Mouse (Mus musculus): ENCODE measurements at regions not wholly inside any gene's neighbourhood (a gene's known extent, or its start where the extent isn't known, plus 50 kb on each side); places are given as distances from the start of the nearest gene placed in this dataset.

- no peak for ATAC-seq (ENCODE audit: low FRiP score)
- WGBS, result 86% methylated on average over 1 of the region's 1 CpGs
These were observed 181.6 kb upstream of the Gm527 start for GRCm38 (mm10) chr12:64736008-64736663.

GRCm38 (mm10) chr12:64703419-64703818 lies 214.3 kb upstream of the Gm527 start:
- H3K4me3 ChIP-seq (ENCODE audit: low read depth, low read length), result no peak overlapping the region
- H3K36me3 ChIP-seq (ENCODE audit: control insufficient read depth, insufficient read depth, low read length), result no peaks in the 10 kb centered on the region
- no peaks in the 10 kb centered on the region for H3K27me3 ChIP-seq (ENCODE audit: control insufficient read depth, insufficient read depth, low read length)
- ATAC-seq (ENCODE audit: low FRiP score) (no peak), DNase-seq (ENCODE audit: low spot score) (no peak)
- no peak overlapping the region for H3K4me2 ChIP-seq (replicated peaks; ENCODE audit: low read depth, low read length)
- 90% methylated on average over 5 of the region's 5 CpGs for WGBS
- no peak overlapping the region for H3K27ac ChIP-seq (ENCODE audit: low read depth, low read length)
- no peaks in the 10 kb centered on the region for H3K4me1 ChIP-seq (replicated peaks; ENCODE audit: control insufficient read depth, insufficient read depth, low read length)
- H3K9me3 ChIP-seq (ENCODE audit: control insufficient read depth, low read length), result no peaks in the 10 kb centered on the region
- H3K9ac ChIP-seq (ENCODE audit: low read depth, low read length), result no peak overlapping the region

More at GRCm38 (mm10) chr12:64736008-64736663, 181.6 kb upstream of the Gm527 start:
- DNase-seq (ENCODE audit: low spot score), result no peak
- Histone ChIP-seq H3K4me3 (ENCODE audit: low read depth, low read length) (no peak overlapping the region), H3K4me2 (replicated peaks; ENCODE audit: low read depth, low read length) (no peak overlapping the region), H3K9ac (ENCODE audit: low read depth, low read length) (no peak overlapping the region), H3K27ac (ENCODE audit: low read depth, low read length) (no peak overlapping the region), H3K27me3 (ENCODE audit: control insufficient read depth, insufficient read depth, low read length) (no peaks in the 10 kb centered on the region), H3K36me3 (ENCODE audit: control insufficient read depth, insufficient read depth, low read length) (no peaks in the 10 kb centered on the region), H3K9me3 (ENCODE audit: control insufficient read depth, low read length) (no peaks in the 10 kb centered on the region), H3K4me1 (replicated peaks; ENCODE audit: control insufficient read depth, insufficient read depth, low read length) (no peaks in the 10 kb centered on the region)

- Histone ChIP-seq H3K9ac (ENCODE audit: low read depth, low read length) (no peak overlapping the region), H3K4me1 (replicated peaks; ENCODE audit: control insufficient read depth, insufficient read depth, low read length) (no peaks in the 10 kb centered on the region), H3K27me3 (ENCODE audit: control insufficient read depth, insufficient read depth, low read length) (no peaks in the 10 kb centered on the region), H3K4me2 (replicated peaks; ENCODE audit: low read depth, low read length) (no peak overlapping the region), H3K9me3 (ENCODE audit: control insufficient read depth, low read length) (no peaks in the 10 kb centered on the region), H3K4me3 (ENCODE audit: low read depth, low read length) (no peak overlapping the region), H3K36me3 (ENCODE audit: control insufficient read depth, insufficient read depth, low read length) (no peaks in the 10 kb centered on the region), H3K27ac (ENCODE audit: low read depth, low read length) (no peak overlapping the region)
- 76% methylated on average over 3 of the region's 3 CpGs for WGBS
- DNase-seq (ENCODE audit: low spot score), result no peak
- ATAC-seq (ENCODE audit: low FRiP score), result no peak
These were observed 216.6 kb upstream of the Gm527 start for GRCm38 (mm10) chr12:64701066-64701465.

- 79% methylated on average over 1 of the region's 1 CpGs for WGBS
- Histone ChIP-seq H3K9ac (ENCODE audit: low read depth, low read length) (no peak overlapping the region), H3K4me3 (ENCODE audit: low read depth, low read length) (no peak overlapping the region), H3K9me3 (ENCODE audit: control insufficient read depth, low read length) (no peaks in the 10 kb centered on the region), H3K27me3 (ENCODE audit: control insufficient read depth, insufficient read depth, low read length) (no peaks in the 10 kb centered on the region), H3K4me2 (replicated peaks; ENCODE audit: low read depth, low read length) (no peak overlapping the region), H3K27ac (ENCODE audit: low read depth, low read length) (no peak overlapping the region), H3K4me1 (replicated peaks; ENCODE audit: control insufficient read depth, insufficient read depth, low read length) (no peaks in the 10 kb centered on the region), H3K36me3 (ENCODE audit: control insufficient read depth, insufficient read depth, low read length) (no peaks in the 10 kb centered on the region)
- no peak for ATAC-seq (ENCODE audit: low FRiP score)
- DNase-seq (ENCODE audit: low spot score), result no peak
These were observed 220.9 kb upstream of the Fscb start for GRCm38 (mm10) chr12:64695343-64695742.

- Histone ChIP-seq H3K27ac (ENCODE audit: low read depth, low read length) (0 out of 2 replicates have a peak overlapping the region, but pooled peaks have one; percentile 30), H3K4me1 (replicated peaks; ENCODE audit: control insufficient read depth, insufficient read depth, low read length) (no peaks in the 10 kb centered on the region), H3K9me3 (ENCODE audit: control insufficient read depth, low read length) (no peaks in the 10 kb centered on the region), H3K4me3 (ENCODE audit: low read depth, low read length) (no peak overlapping the region), H3K36me3 (ENCODE audit: control insufficient read depth, insufficient read depth, low read length) (no peaks in the 10 kb centered on the region), H3K27me3 (ENCODE audit: control insufficient read depth, insufficient read depth, low read length) (no peaks in the 10 kb centered on the region), H3K4me2 (replicated peaks; ENCODE audit: low read depth, low read length) (no peak overlapping the region), H3K9ac (ENCODE audit: low read depth, low read length) (no peak overlapping the region)
- WGBS, result 29% methylated on average over 10 of the region's 10 CpGs
- DNase-seq (ENCODE audit: low spot score) (peak; percentile 15), ATAC-seq (ENCODE audit: low FRiP score) (peak; percentile 60)
These were observed 218.0 kb upstream of the Fscb start for GRCm38 (mm10) chr12:64692196-64693169.

- DNase-seq (ENCODE audit: low spot score), result no peak
- no peaks in the 10 kb centered on the region for H3K9me3 ChIP-seq (ENCODE audit: control insufficient read depth, low read length)
- H3K36me3 ChIP-seq (ENCODE audit: control insufficient read depth, insufficient read depth, low read length), result no peaks in the 10 kb centered on the region
- ATAC-seq (ENCODE audit: low FRiP score), result no peak
- no peaks in the 10 kb centered on the region for H3K4me1 ChIP-seq (replicated peaks; ENCODE audit: control insufficient read depth, insufficient read depth, low read length)
- no peak overlapping the region for H3K9ac ChIP-seq (ENCODE audit: low read depth, low read length)
- H3K27ac ChIP-seq (ENCODE audit: low read depth, low read length), result no peak overlapping the region
- no peak overlapping the region for H3K4me2 ChIP-seq (replicated peaks; ENCODE audit: low read depth, low read length)
- no peaks in the 10 kb centered on the region for H3K27me3 ChIP-seq (ENCODE audit: control insufficient read depth, insufficient read depth, low read length)
- no peak overlapping the region for H3K4me3 ChIP-seq (ENCODE audit: low read depth, low read length)
These were observed 215.2 kb upstream of the Fscb start for GRCm38 (mm10) chr12:64689642-64690041.

GRCm38 (mm10) chr12:64688618-64689017 lies 214.1 kb upstream of the Fscb start:
- Histone ChIP-seq H3K4me3 (ENCODE audit: low read depth, low read length) (no peak overlapping the region), H3K36me3 (ENCODE audit: control insufficient read depth, insufficient read depth, low read length) (no peaks in the 10 kb centered on the region)

GRCm38 (mm10) chr12:64640864-64641416 lies 166.4 kb upstream of the Fscb start:
- Histone ChIP-seq H3K4me3 (ENCODE audit: low read depth, low read length) (no peak overlapping the region), H3K4me2 (replicated peaks; ENCODE audit: low read depth, low read length) (no peak overlapping the region), H3K27me3 (ENCODE audit: control insufficient read depth, insufficient read depth, low read length) (no peaks in the 10 kb centered on the region), H3K9ac (ENCODE audit: low read depth, low read length) (no peak overlapping the region), H3K36me3 (ENCODE audit: control insufficient read depth, insufficient read depth, low read length) (no peaks in the 10 kb centered on the region), H3K9me3 (ENCODE audit: control insufficient read depth, low read length) (no peaks in the 10 kb centered on the region), H3K27ac (ENCODE audit: low read depth, low read length) (no peak overlapping the region), H3K4me1 (replicated peaks; ENCODE audit: control insufficient read depth, insufficient read depth, low read length) (no peaks in the 10 kb centered on the region)
- ATAC-seq (ENCODE audit: low FRiP score) (0 out of 2 replicates have a peak, but pooled peaks have one; percentile 7), DNase-seq (ENCODE audit: low spot score) (no peak)
- WGBS, result 80% methylated on average over 1 of the region's 1 CpGs

More at GRCm38 (mm10) chr12:64688618-64689017, 214.1 kb upstream of the Fscb start:
- 85% methylated on average over 1 of the region's 1 CpGs for WGBS
- Histone ChIP-seq H3K27me3 (ENCODE audit: control insufficient read depth, insufficient read depth, low read length) (no peaks in the 10 kb centered on the region), H3K4me2 (replicated peaks; ENCODE audit: low read depth, low read length) (no peak overlapping the region), H3K9me3 (ENCODE audit: control insufficient read depth, low read length) (no peaks in the 10 kb centered on the region), H3K27ac (ENCODE audit: low read depth, low read length) (no peak overlapping the region), H3K4me1 (replicated peaks; ENCODE audit: control insufficient read depth, insufficient read depth, low read length) (no peaks in the 10 kb centered on the region), H3K9ac (ENCODE audit: low read depth, low read length) (no peak overlapping the region)
- DNase-seq (ENCODE audit: low spot score) (no peak), ATAC-seq (ENCODE audit: low FRiP score) (no peak)

Measured in hindbrain, embryonic 11.5 days (tissue).